Mouse (Mus musculus) mouse trophoblast stem cell (cell line): ENCODE data around the gene Mrpl14.

Experiments
- in situ Hi-C, 2 experiments: fragments of 300-500 bp; cut with MseI, MboI; formaldehyde crosslinking; loops; 2 replicates in 1 of 2; 3 replicates in 1 of 2; pipeline ENCODE4 v1.15.1; 2025

Gene Mrpl14

GRCm38 (mm10) chr17:45686716-45687115, 594 bp downstream of the Mrpl14 start, which contains the start of gene Tmem63b:
TSS of gene Tmem63b (minus strand) at chr17:45686905.
- in situ Hi-C loops: no loop called here

GRCm38 (mm10) chr17:45689120-45689519, 3.0 kb downstream of the Mrpl14 start:
- in situ Hi-C loops: no loop called here

DNA sequence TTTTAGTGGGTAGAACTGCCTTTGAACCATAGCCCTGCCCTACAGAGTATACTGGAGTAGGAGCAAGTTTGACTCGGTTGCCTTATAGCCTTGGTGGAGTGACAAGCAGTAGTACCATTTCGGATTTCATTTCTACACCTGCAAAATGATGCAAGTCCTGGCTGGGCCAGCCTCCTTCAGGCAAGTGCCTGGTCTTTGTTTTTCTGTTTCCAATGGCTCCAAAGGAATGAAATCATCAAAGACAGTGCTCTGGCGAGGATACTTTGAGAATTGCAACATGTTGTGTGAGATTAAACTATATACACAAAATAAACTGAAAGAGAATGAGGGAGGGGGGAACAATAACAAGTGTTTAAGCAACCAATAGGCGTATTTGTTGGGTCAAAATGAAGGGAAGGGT, 3.9 kb downstream of the Mrpl14 start:
- in situ Hi-C loops: no loop called here

GRCm38 (mm10) chr17:45692159-45692558, 6.0 kb downstream of the Mrpl14 start:
- in situ Hi-C loops: no loop called here

DNA sequence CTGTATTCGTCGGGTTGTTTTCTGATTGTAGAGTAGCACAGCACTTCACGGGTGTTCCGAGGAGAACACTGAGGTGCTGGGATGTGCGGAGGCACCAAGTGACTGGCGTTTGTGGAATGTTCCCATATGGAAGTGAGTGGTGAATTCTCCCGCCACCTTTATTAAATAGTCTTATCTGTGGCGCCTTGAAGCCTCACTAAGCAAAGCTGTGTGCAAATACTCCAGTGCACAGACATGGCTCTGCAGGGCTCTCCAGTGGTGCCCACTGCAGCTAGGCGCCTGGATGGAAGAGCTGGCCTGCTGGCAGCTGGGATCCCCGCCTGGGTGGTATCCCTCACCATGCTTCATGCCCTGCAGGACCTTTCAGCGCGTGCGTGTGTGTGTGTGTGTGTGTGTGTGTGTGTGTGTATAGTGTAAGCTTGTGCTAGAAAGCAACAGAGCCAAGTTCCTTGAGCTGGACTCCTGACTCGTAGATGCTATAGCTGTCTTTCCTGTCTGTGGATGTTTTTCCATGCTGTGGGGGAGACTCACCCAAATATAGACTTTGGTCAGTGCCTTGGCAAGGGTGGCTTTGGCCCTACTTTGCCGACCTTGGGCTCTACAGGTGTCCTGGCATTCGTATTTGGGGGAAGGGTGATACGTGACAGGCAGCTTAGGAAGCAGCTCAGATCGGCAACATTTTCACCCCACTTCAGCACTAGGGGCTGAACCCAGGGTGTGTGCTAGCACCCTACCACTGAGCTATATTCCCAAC, 7.9 kb downstream of the Mrpl14 start:
- in situ Hi-C loops: no loop called here

GRCm38 (mm10) chr17:45695227-45696120, 9.4 kb downstream of the Mrpl14 start:
- in situ Hi-C loops: no loop called here

GRCm38 (mm10) chr17:45696981-45697380, 10.9 kb downstream of the Mrpl14 start:
- in situ Hi-C loops: no loop called here

GRCm38 (mm10) chr17:45698368-45698767, 12.2 kb downstream of the Mrpl14 start:
- in situ Hi-C loops: no loop called here

DNA sequence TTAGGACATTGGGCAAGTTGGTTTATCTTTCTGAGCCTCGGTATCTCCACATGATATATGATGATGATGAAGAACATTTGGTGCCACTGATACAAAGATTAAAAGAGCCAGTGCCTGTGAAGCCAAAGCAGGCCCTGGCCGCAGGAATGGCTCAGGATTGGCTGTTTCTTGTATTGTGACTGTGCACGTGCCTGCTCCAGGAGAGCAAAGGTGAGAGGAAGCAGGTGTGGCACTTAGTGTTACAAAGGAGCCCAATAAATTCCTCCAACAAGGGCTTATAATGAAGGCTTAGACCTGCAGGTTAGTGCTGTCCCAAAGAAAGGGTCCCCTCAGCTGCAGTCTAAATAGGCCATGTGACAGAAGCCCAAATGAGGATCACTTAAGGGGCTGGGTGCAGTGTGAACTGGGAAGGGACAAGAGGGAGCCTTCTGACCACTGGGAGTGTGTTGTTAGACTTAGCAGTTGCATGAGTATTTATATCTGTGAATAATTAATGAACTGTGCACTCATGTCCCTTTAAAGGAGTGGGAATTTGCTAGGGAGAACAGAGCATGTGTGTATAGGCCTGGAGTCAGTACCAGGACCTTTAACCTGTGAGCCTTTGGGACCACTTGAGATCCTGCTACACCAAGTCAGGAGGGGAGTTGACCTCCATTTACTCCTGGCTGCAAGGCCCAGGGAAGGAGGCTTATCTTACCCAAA, 13.1 kb downstream of the Mrpl14 start:
- in situ Hi-C loops: no loop called here

DNA sequence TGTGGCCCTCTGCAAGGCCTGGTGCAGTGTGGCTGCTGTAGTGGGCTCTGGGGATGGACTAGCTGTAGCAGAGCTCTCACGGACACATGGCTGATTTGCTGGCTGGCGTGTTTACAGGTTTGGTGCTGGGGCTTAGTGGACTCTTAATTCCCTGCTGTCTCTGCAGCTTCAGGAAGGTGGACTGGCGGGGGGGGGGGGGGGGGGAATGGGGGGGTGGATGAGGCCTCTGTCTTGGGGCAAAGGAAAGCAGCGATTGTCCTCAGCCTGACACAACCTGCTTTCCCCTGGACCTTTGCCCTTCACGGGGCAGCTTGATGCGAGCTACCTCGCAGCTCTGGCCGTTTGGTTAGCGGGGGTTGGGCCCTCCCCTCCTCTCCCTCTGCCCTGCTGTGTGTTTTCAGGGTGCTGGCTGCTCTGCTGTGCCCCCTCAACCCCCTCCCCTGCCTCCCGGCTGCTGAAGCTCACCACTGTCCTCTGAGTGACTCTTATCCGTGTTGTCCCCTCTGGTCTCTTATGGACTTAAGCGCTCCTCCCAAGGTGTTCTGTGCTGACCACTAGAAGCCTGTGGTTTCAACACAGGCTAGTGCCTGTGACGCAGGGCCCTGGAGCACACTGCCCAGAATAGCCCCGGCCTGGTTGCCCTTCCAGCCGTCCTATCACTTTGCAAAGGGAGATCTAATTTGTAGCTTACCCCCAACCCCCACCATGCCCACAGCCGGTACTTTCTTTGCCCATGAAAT, 14.5 kb downstream of the Mrpl14 start:
- in situ Hi-C loops: no loop called here

DNA sequence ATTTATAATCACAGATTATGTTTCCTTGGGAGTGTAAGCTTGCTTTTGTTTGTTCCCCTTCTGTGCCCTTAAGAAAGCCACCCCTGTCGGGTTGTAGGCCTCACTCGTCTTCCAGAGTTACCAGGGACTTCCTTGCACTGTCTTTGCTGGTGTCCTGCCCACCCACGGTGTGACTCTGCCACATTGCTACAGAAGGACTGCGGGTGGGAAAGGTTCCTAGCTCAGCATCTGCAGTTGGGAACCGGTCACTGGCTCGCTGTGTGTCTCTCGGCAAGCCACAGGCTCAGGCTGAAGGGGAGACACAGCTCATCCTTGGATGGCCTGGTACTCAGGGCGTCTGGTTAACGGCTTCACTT, 15.1 kb downstream of the Mrpl14 start:
- in situ Hi-C loops: no loop called here

- in situ Hi-C loops: no loop called here
Observed at GRCm38 (mm10) chr17:45702254-45702653, 16.1 kb downstream of the Mrpl14 start.

GRCm38 (mm10) chr17:45703187-45703586, 17.1 kb downstream of the Mrpl14 start:
- in situ Hi-C loops: no loop called here

- in situ Hi-C loops: no loop called here
Observed at GRCm38 (mm10) chr17:45706796-45707195, 20.7 kb downstream of the Mrpl14 start.

DNA sequence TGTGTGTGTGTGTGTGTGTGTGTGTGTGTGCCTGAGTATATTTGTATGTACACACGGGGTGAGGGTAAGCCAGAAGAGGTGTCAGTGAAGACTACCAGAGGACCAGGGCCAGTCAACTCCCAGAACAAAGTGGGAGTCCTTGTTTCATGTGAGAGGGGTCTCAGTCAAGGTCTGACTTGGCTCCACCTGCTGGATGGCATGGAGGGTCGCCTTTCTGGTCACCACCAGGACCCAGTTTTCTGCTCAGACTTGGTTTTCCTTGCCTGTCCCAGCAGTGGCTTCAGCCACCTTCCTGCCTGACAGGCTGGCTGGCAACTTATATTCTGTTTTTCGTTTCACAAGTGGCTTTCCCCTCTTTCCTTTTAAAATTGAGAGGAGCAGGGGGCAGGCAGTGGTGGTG, 21.3 kb downstream of the Mrpl14 start:
- in situ Hi-C loops: no loop called here

DNA sequence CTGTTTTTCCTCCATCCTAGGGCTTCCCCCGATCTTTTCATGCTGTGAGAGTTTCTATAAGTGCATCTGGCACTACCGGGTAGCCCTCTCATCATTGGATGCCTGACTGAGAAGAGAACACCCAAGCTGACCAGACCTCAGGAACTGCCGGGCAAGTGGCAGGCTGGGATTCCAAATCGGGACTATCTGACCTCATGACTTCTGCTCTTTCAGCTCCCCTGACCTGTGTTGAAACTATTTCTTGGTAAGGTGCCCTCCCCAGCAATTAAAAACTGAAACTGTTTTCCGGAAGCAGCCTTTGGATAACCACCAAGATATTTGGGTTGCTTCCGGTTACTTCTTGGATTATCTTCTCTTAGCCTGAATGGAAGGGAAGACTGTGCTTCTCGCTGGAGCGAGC, 22.1 kb downstream of the Mrpl14 start:
- in situ Hi-C loops: no loop called here

DNA sequence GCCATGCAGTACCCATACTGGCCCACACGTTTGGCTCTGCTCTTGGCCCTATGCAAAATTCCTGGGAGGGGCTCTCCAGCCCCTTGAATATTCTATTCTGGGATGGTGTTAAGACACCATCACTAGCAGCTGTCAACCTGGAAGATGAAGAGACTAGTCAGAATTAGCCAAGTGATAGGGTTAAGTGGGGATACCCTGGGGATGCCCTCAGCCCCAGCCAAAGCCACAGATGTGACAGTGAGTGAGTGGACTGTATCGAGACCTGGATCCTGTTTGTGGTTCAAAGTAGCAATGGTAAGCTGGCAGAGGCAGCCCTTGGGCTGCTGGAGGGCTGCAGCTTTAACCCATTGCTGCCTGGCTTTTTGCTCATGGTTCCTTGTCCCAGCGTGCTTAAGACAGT, 23.7 kb downstream of the Mrpl14 start:
- in situ Hi-C loops: no loop called here

DNA sequence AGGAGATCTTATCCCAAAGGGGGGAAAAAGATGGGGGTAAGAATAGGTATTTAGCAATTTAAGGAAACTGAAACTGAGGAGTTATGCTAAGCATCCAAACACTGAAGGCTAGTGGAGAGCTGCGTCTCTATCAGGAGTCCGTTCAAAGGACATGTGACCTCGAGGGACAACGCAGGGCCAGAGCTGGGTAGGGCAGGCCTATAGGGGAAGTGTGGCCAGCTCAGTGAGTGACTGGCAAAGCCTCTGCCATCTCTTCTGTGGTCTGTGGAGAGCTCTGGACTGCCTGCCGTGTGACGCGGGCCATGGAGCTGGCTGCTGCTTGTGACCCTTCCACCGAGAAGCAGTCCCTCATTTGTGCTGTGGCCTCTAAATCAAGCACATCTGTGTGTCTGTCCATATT, 24.3 kb downstream of the Mrpl14 start:
- in situ Hi-C loops: no loop called here

DNA sequence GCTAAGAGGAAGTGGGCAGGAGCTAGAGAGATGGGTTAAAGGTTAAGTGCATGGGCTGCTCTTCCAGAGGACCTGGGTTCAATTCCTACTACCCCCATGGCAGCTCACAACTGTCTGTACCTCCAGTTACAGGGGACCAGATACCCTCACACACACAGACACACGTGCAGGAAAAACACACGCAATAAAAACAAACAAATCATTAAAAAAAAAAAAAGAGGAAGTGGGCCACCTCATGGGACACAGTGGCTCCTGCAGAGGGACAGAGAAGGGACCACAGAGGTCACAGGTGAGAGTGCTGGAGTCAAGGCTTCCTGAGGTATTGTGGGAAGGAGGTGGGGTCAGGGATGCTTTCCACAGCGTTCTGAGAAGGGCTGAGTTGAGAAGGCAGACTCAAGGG, 25.4 kb downstream of the Mrpl14 start:
- in situ Hi-C loops: no loop called here

DNA sequence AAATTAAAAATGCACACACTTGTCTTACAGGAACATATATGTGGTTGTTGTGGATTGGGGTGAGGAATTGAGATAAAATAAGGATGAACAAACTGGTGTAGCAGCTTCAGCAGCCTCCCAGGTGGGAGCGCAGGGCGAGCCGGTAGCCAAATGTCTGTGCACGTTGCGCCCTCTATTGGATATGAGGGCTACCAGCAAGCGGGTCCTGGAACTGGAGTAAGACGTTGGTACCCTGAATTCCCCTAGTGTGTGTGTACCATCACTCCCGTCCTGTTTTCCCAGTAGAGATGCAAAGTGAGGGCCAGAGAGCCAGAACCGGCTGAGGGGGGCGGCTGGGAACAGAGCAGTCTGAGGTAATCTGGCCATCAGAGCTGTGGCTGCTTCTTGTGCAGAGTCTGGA, 32.2 kb downstream of the Mrpl14 start:
- in situ Hi-C loops: loop anchor here in 1 of 2 experiments (5.0 kb wide), 1 partner anchor 41 kb away; no protein-coding TSS in a partner anchor
